Mouse (Mus musculus) ovary, postnatal 36 days (tissue): ENCODE results near the gene Traf4.

ENCODE experiments used
- DNase-seq: peaks from one replicate; pipeline ENCODE4 v3.0.0; 2022; ENCODE audit warnings: low spot score, mixed read lengths

Traf4 gene

GRCm38 (mm10) chr11:78166640-78167039, 1.3 kb upstream of the Traf4 start:
- no peak for DNase-seq

DNA sequence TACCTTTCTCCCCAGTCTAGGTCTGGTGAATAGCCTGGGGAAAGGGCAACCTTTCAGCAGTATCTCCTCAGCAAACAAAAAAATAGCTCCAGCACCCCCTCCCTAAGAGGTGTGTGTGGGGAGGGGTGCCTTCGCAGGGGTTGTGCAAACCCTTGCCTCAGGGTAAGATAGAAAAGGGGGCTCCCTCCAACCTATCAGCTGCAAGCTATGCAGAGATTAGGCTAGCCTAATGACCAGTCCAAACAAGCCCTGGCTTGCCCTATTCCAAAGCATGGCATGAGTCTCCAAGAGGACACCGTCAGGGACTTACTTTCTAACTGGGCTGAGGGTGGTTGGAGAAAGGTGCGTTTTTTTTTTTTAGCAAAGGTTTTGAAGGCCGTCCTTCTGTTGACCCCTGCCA, 772 bp upstream of the Traf4 start:
- no peak for DNase-seq

DNA sequence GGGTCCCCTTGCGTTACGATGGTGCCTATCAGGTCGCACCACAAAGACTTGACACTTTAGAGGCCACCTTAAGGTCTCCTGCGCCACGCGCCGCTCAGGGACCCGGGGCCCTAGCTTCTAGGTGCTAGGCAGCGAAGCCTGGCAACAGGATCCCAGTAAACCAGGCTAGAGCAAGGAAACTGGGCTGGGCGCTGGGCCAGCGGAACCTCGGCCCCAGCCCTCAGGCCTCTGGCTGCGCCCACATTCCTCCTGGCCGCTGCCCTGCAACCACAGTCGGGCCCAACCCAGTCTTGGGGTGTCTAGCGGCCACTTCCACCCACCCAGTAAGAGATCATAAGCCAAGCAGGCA, 346 bp upstream of the Traf4 start:
- DNase-seq: peak; percentile 73

DNA sequence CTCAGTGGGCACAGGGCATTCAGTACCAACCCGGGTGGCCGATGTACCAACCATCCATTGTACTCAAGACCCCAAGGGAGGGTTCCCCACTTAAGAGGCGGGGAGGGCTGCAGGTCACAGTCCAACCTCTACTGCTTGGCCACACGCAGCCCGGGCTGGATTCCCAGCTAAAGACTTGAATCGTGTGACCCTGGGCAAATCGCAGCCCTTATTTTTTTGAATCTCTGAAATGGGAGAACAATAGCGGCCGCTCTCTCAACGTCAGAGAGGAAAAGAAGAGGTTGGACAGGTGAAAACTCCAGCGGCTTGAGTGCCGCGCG, 825 bp downstream of the Traf4 start:
- DNase-seq: no peak

DNA sequence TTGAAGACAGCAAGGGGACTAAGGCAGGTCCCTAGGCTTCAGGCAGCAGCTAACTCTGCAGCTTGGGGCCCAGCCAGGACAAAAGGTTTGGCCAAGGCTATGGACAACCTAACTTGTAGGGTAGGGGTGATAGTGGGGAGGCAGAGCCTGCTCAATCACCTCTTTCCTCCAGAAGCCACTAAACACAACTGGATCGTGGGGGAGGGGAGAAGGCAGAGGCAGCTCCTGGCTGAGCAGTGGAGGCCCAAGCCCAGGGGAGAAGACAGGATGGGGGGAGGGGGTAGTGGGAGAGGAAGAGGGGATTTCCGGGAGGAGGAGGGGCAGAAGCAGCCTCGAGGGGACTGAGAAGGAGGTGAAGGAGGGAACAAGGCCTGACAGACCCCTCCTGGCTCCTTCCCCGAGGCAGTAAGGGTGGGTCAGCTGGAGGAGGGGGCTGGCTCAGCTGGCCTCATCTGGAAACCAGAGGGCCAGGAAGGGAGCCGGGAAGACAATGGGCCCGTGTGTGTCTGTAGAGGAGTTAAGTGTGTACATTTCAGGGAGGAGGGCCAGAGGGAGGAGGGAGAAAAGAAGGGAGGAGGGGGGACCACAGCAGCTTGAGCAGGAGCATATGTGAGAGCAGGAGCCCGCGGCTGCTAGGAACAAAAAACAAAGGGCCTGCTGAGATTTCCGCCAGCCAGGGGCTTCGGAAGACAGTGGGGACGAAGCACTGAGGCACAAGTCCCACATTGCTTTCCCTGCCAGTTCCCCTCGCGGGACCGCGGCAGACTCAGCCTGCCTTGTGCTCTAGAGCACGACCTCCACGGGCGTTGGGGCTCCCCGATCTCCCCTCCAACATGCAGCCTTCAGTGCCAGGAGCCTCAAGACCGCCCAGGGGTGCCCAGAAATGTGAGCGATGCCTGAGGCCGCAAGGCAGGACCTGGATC, 1.4 kb downstream of the Traf4 start:
- DNase-seq: peak; percentile 68

GRCm38 (mm10) chr11:78163045-78163444, 2.3 kb downstream of the Traf4 start:
- no peak for DNase-seq

GRCm38 (mm10) chr11:78162504-78162903, 2.9 kb downstream of the Traf4 start:
- no peak for DNase-seq

DNA sequence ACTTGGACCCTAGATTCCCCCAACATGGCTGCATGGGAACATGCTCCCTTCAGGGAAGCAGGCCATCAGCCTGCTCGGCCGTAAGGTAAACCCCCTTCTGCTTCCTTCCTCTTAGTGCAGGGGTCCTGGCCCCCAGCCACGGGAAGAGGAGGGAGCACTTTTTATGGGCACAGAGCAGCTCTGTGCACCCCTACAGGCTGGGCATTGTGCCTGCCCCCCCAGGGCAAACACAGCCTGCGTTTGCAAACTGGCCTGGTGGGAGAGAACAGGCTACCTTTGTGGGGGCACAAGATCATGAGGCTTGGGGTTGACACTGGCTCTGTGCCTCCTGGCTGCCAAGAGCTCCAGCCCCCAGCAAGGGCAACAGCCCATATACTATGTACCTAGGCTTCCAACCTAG, 3.4 kb downstream of the Traf4 start:
- no peak for DNase-seq

GRCm38 (mm10) chr11:78161169-78161568, 4.2 kb downstream of the Traf4 start:
- no peak for DNase-seq

DNA sequence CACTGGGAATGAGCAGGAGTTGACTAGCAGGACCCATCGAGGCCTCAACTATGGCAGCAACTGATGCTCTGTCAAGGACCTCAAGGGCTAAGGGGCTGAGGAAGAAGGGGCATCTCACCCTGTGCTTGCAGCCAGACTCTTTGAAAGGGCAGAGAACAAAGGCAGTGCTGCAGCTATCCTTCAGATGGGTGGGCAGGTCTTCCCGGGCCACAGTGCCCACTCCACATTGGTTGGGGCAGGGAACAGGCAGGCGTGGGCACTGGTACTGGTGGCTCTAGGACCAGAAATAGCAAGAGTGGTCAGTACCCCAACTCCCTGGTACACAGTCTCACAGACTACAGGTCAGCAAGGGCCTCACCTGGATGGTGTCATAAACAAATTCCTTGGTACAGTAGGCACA, 4.7 kb downstream of the Traf4 start:
- no peak for DNase-seq

GRCm38 (mm10) chr11:78160171-78160570, 5.2 kb downstream of the Traf4 start:
- no peak for DNase-seq

GRCm38 (mm10) chr11:78159557-78159956, 5.8 kb downstream of the Traf4 start:
- no peak for DNase-seq

GRCm38 (mm10) chr11:78159096-78159495, 6.3 kb downstream of the Traf4 start:
- DNase-seq: peak; percentile 61

DNA sequence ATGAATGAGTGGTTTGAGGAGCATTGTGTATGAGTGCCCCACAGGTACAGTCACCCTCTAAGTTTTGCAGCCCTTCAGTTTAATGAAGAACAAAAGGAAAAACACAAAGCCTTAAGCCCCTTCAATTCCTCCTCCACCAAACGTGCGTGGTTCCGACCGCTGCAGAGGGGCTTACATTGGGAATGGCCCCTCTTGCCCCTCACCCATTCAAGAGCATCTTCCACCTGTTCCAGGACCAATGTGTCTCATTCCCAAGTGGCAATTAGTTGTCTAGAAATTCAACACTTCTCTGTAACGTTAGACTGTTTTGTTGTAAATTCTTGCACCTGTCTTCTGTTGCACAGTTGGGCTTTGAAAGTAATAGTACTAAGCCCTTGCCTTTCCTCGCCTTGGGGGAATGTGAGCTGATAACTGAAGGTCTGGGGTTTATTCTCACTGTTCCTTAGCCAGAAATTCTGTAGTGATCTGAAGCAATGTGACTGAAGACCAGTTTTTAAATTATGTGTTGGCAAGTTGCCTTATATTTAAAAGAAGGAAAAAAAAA, 9.2 kb downstream of the Traf4 start:
- no peak for DNase-seq

- DNase-seq: no peak
These were observed 9.7 kb downstream of the Traf4 start for GRCm38 (mm10) chr11:78155674-78156073.

DNA sequence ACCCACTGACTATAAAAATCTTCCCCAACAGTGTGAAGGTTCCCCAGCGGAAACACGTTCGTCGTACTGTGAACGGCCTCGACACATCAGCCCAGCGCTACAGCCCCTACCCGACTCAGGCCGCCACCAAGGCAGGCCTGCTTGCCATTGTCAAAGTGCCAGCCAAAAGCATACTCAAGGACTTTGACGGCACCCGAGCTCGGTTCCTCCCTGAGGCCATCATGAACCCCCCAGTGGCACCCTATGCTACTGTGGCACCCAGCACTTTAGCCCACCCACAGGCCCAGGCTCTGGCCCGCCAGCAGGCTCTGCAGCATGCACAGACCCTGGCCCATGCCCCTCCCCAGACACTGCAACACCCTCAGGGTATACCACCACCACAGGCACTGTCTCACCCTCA, 11.6 kb downstream of the Traf4 start:
- no peak for DNase-seq

GRCm38 (mm10) chr11:78152299-78153231, 12.8 kb downstream of the Traf4 start:
- DNase-seq: peak; percentile 62

DNA sequence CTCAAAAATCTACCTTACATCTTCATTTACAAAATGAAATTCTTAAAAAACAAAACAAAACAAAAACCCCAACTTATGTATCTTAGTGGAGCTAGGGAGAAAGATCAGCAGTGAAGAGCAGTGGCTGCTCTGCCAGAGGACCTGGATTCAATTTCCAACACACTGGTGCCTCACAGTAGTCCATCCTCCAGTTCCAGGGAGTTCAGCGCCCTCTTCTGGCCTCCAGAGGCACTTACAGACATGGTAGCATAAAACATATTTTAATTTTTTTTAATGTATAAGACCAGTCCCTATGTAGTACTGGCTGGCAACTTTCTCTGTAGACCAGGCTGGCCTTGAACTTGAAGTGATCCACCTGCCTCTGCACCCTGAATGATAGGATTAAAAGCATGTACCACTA, 14.2 kb downstream of the Traf4 start:
- no peak for DNase-seq

DNA sequence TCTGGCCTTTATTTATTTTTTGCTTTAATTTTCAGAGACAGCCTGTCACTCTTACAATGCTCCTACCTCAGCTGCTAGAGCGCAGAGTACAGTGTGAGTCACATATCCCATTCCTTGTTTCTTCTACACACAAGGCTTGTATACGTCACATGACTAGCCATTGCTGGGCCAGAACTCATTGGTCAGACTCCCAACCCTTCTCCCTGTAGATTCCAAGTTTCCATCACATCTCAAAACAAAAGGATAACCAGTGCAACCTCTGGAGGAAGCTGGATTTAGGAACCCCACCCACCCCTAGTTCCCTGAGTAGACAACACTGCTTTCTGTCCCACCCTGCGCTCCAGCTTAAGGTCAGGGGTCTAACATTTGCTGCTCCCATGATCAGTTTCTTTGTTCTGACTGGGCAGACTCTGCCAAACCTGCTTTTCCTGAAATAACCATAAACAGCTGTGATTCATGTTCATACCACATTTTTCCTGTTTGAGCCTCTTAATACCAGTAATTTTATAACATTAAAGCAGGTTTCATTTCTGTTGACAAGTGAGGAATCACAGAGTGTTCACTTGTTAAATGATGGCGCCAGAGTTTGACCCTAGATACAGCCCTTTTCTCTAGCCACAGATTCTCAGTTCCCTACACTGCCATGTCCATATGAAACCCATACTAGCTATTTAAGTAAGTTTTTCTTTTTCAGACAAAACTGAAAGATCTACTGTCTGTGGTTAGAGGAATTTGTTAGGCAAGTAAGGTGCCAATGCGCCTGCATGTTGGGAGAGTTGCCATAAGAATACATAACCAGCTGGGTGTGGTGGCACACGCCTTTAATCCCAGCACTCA, 18.5 kb downstream of the Traf4 start:
- no peak for DNase-seq

GRCm38 (mm10) chr11:78146168-78146567, 19.2 kb downstream of the Traf4 start:
- no peak for DNase-seq

- DNase-seq: no peak
These were observed 21.9 kb downstream of the Traf4 start for GRCm38 (mm10) chr11:78143520-78143919.

DNA sequence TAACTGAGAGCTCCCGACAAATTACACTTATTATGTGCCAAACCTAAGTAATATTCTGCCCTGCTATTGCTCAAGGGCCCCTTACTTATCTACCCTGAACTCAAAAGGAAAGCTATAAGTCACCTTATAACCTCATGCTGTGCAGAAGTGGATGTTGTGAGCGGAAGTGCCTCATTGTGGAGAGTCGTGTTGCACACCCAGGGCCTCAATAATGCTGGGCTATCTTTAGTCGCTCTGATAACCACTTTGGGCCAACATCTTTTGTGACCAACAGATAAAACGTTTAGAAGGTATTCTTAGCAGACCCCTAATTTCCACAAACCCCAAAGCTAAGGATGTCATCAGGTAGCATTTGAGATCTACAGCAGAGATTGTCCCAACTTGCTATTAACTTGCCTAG, 24.7 kb downstream of the Traf4 start:
- no peak for DNase-seq
